Mouse (Mus musculus) stomach, embryonic 14.5 days (tissue): ENCODE results near the gene Vamp1. TPM values are rescaled to one million over a fixed set of nuclear protein-coding genes. Genes with fewer than 3 reads are reported as not detected.
"Not testable (repeated sequence)": the region's sequence is repeated elsewhere in the genome, so short reads cannot be mapped to it uniquely, and the experiment has no call there.

Experiments
- ATAC-seq: fragments of 200-750 bp; cut with Nextera tagmentation; 2 replicates; pipeline ENCODE4 v1.8.0; 2017; ENCODE audit warnings: low read depth, moderate TSS enrichment; ENCODE audit not compliant: insufficient number of reproducible peaks, insufficient read depth, low FRiP score
- H3K27ac ChIP-seq: fragments of 300-500 bp; sonication (generic); 2 replicates; pipeline ENCODE4 v1.5.1; 2014; ENCODE audit warnings: mild to moderate bottlenecking, low read length, moderate library complexity, mixed read lengths
- H3K27me3 ChIP-seq: fragments of 300-500 bp; sonication (generic); 2 replicates; pipeline ENCODE4 v1.6.1; 2014; ENCODE audit warnings: low read length, control low read depth, mixed read lengths; ENCODE audit not compliant: control insufficient read depth, insufficient read depth
- H3K36me3 ChIP-seq: fragments of 300-500 bp; sonication (generic); 2 replicates; pipeline ENCODE4 v1.6.1; 2014; ENCODE audit warnings: mild to moderate bottlenecking, control low read depth, low read length, moderate library complexity, mixed read lengths; ENCODE audit not compliant: control insufficient read depth, insufficient read depth
- H3K4me1 ChIP-seq: fragments of 300-500 bp; sonication (generic); 2 replicates; pipeline ENCODE4 v1.6.1; 2014; ENCODE audit warnings: low read length, control low read depth, mixed read lengths; ENCODE audit not compliant: control insufficient read depth, insufficient read depth
- H3K4me2 ChIP-seq: fragments of 300-500 bp; sonication (generic); replicated peaks from 2 replicates; pipeline ENCODE4 v1.6.1; 2014; ENCODE audit warnings: low read depth, low read length, control low read depth
- H3K4me3 ChIP-seq: fragments of 300-500 bp; sonication (generic); 2 replicates; pipeline ENCODE4 v1.5.1; 2014; ENCODE audit warnings: low read depth, low read length, control low read depth
- H3K9ac ChIP-seq: fragments of 300-500 bp; sonication (generic); replicated peaks from 2 replicates; pipeline ENCODE4 v1.6.1; 2014; ENCODE audit warnings: low read depth, mild to moderate bottlenecking, control low read depth, low read length, moderate library complexity, mixed read lengths
- H3K9me3 ChIP-seq: fragments of 300-500 bp; sonication (generic); 2 replicates; pipeline ENCODE4 v1.6.1; 2016; ENCODE audit warnings: low read depth, low read length, control low read depth; ENCODE audit not compliant: control insufficient read depth
- WGBS: fragments of 180-500 bp; shearing (Covaris S2); extraction: QIAGEN DNeasy Blood & Tissue Kit; methylation state at CpG from one replicate; pipeline ENCODE4 v1.1.7; 2014; 5-methylcytosine and 5-hydroxymethylcytosine counted together
- polyA plus RNA-seq: library from polyadenylated mRNA; unstranded; fragments of >200 nt; fragmentation: Nextera tagmentation; extraction: Ambion mirVana; gene quantifications from 2 replicates; pipeline ENCODE4 v1.2.1, GENCODE M21; 2014

The Vamp1 gene
- polyA plus RNA-seq, 1 experiment from 2014 or later = 3.4 TPM

DNA sequence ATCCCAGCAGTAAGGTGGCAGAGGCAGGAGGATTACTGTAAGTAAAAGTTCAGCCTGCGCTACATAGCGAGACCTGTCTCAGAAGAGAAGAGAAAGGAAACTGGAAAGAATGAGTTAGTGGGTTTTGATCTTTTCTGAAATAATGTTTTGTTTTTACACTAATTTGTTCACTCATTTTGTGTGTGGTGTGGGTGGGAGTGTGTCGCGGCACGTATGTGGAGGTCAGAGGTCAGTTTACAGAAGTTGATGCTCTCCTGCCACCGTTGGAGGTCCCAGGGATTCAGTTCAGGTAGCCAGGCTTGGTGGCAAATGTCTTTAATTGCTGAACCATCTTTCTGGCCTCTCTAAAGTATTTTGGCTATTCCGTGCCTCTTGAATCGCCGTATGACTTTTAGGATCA, 48.9 kb downstream of the Vamp1 start:
- H3K4me2 ChIP-seq = no peak overlapping the region
- H3K9ac ChIP-seq = no peak overlapping the region
- WGBS = 75% methylated on average over 9 of the region's 9 CpGs
- H3K4me3 ChIP-seq = no peak overlapping the region
- H3K27me3 ChIP-seq = no peaks in the 10 kb centered on the region
- ATAC-seq = no peak
- H3K4me1 ChIP-seq = no peaks in the 10 kb centered on the region
- no peak overlapping the region for H3K27ac ChIP-seq
- H3K36me3 ChIP-seq = no peaks in the 10 kb centered on the region
- no peaks in the 10 kb centered on the region for H3K9me3 ChIP-seq

DNA sequence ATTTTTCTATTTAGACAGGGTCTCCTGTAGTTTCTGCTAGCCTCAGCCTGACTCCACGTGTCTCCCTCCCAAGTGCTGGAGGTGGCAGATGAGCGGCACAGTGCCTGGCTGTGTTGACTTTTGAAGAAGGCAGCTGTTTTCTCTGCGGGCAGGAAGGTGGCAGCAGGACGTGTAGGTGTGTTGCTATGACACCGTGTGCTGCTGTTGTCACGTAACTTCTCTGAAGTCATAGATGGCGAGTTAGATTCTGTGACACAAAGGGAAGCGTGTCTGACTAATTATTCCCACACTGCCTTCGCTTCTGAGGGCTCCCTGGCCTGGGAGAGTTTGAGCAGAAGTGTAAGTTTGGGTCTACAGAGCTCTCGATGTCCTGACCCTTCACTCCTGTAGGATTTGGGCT, 49.9 kb downstream of the Vamp1 start:
- no peak for ATAC-seq
- Histone ChIP-seq H3K4me3 (no peak overlapping the region), H3K4me2 (no peak overlapping the region), H3K36me3 (no peaks in the 10 kb centered on the region), H3K27me3 (no peaks in the 10 kb centered on the region), H3K9me3 (no peaks in the 10 kb centered on the region), H3K27ac (no peak overlapping the region), H3K9ac (no peak overlapping the region), H3K4me1 (no peaks in the 10 kb centered on the region)
- 47% methylated on average over 10 of the region's 10 CpGs for WGBS

DNA sequence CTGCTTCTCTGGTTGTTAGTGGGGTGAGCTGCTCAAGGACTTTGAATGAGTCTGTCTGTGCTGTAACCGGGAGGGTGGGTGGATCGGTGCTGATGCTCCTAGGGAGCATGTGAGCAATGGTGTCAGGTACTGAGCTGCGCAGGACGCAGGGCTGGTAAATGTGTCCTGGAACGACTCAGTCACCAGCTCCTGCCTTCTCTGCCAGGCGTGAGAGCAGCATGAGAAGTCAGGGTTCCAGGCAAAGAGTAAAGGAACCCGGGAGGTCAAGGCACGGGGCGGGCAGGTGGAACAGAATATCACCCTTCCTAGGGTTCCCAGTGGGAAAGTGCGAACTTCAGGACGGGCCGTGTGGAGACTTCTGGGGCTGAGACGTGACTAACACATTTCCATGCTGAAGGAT, 50.7 kb downstream of the Vamp1 start:
- Histone ChIP-seq H3K27me3 (no peaks in the 10 kb centered on the region), H3K36me3 (no peaks in the 10 kb centered on the region), H3K4me2 (no peak overlapping the region), H3K9me3 (no peaks in the 10 kb centered on the region), H3K9ac (no peak overlapping the region), H3K4me3 (no peak overlapping the region), H3K4me1 (no peaks in the 10 kb centered on the region), H3K27ac (no peak overlapping the region)
- WGBS = 67% methylated on average over 13 of the region's 13 CpGs
- no peak for ATAC-seq

DNA sequence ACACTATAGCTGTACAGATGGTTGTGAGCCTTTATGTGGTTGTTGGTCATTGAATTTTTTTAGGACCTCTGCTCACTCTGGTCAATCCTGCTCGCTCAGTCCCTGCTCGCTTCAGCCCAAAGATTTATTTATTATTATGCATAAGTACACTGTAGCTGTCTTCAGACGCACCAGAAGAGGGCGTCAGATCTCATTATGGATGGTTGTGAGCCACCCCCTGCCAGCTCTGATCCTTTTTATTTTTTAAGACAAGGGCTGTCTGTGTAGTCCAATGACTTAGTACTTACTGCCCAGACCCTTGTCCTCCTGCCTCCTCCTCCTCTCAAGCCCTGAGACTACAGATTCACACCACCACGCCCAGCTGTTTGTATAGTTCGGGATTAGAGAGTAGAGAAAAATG, 51.2 kb downstream of the Vamp1 start:
- H3K4me1 ChIP-seq, H3K27ac ChIP-seq, H3K4me3 ChIP-seq, H3K9me3 ChIP-seq, ATAC-seq, H3K27me3 ChIP-seq, H3K36me3 ChIP-seq, H3K4me2 ChIP-seq, H3K9ac ChIP-seq: not testable (repeated sequence)
- WGBS = 60% methylated on average over 6 of the region's 6 CpGs

DNA sequence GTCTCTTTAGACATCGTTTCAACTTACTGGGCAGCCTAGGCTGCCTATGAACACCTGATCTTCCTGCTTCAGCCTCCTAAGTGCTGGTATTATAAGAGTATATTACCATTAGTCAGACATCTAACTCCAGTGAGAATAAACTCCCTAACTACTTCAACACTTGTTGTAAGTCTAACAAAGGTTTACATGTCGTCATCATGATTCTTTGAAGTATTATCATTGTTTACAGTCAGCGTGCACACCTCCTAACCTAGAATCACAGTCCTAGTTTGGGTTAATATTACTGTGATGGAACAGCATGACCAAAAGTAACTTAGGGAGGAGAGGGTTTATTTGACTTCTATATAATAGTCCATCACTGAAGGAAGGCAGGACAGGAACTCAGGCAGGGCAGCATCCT, 52.1 kb downstream of the Vamp1 start:
- Histone ChIP-seq H3K27ac (no peak overlapping the region), H3K4me1 (0 out of 2 replicates have a peak, but pooled peaks cover 3% of the 10 kb centered on the region), H3K9ac (no peak overlapping the region), H3K27me3 (no peaks in the 10 kb centered on the region), H3K9me3 (no peaks in the 10 kb centered on the region), H3K4me3 (no peak overlapping the region), H3K4me2 (no peak overlapping the region), H3K36me3 (no peaks in the 10 kb centered on the region)
- 68% methylated on average over 3 of the region's 3 CpGs for WGBS
- no peak for ATAC-seq

DNA sequence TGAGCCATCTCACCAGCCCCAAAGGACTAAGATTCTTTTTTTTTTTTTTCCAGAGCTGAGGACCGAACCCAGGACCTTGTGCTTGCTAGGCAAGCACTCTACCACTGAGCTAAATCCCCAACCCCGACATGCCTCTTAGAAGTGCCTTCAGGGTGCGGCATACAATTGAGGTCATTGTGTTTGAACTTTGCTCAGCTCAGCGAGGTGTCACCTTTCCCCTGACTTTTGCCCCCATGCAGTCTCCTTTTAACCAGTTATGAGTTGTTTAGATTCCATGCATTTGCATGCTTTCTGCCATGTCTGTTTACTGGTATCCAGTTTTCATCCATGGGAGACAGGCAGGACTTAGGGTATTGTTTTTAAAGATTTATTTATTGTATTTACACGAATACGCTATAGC, 53.4 kb downstream of the Vamp1 start:
- Histone ChIP-seq H3K4me1 (0 out of 2 replicates have a peak, but pooled peaks cover 3% of the 10 kb centered on the region), H3K27me3 (no peaks in the 10 kb centered on the region), H3K9ac (no peak overlapping the region), H3K4me3 (no peak overlapping the region), H3K4me2 (no peak overlapping the region), H3K27ac (no peak overlapping the region), H3K36me3 (no peaks in the 10 kb centered on the region), H3K9me3 (no peaks in the 10 kb centered on the region)
- WGBS = 47% methylated on average over 6 of the region's 6 CpGs
- no peak for ATAC-seq

DNA sequence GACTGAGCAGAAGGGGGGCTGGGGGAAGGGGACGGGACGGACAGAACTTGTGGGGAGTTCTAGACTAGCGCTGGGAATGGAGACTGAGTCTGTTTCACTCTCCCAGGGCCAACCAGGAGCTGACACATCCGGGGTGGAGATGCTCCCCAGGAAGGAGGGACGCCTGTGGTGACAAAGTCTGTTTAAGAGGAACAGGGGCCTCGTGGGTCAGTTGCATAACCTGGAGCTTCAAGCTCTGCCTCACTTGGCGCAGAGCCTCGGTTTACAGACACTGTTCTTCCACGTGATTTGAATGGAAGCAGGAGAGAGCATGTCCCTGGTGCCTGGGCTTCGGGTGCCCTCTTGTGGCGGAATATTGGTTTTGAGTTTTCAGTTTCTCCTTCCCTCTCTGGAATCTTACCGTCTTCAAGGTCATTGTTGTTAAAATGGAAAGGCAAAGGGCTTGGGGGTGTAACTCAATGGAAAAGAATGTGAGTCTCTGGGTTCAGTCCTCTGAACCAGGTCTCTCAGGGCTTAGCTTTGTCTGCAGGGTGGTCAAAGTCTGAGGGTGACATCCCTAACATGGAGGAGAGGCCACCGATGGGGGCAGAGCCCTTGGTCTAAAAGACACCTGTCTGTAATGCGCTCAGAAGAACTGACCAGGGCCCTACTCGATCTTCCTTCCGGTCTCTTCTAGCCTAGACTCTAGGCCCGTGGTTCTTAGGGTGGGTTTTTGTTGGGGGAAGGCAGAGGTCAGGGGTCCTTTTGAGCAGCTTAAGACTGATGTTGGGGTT, 56.3 kb downstream of the Vamp1 start:
- Histone ChIP-seq H3K4me2 (peak overlapping the region; percentile 39), H3K9ac (no peak overlapping the region), H3K27ac (no peak overlapping the region), H3K36me3 (no peaks in the 10 kb centered on the region), H3K27me3 (no peaks in the 10 kb centered on the region), H3K4me3 (no peak overlapping the region), H3K4me1 (0 out of 2 replicates have a peak, but pooled peaks cover 3% of the 10 kb centered on the region), H3K9me3 (no peaks in the 10 kb centered on the region)
- 17% methylated on average over 17 of the region's 17 CpGs for WGBS
- ATAC-seq = peak; percentile 83

DNA sequence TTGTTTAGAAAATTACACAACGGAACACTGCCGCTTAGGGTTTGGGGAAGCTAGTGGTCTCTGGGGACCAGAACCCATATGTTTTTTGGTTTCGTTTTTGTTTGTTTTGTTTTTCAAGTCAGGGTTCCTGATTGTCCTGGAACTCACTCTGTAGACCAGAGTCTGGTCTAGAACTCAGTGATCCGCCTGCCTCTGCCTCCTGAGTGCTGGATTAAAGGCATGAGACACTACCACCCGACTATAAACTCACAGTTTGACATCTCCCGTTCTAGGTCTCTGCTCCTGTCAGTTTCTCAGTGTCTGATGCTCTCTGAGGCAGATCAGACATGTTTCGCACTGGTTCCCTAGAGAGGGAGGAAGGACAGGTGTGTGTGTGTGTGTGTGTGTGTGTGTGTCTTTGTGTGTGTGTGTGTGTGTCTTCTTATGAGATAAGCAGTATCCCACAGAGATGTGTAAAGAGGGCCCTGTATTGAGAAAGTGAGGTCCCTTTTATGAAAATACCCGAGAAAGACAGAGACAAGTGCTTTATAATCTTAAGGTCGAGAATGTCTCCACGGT, 57.0 kb downstream of the Vamp1 start:
- WGBS = 78% methylated on average over 10 of the region's 10 CpGs
- Histone ChIP-seq H3K27me3 (no peaks in the 10 kb centered on the region), H3K4me1 (0 out of 2 replicates have a peak, but pooled peaks cover 3% of the 10 kb centered on the region)

More for the DNA sequence above, 57.0 kb downstream of the Vamp1 start:
- Histone ChIP-seq H3K9me3 (no peaks in the 10 kb centered on the region), H3K27ac (no peak overlapping the region), H3K4me2 (no peak overlapping the region), H3K36me3 (no peaks in the 10 kb centered on the region), H3K9ac (no peak overlapping the region), H3K4me3 (no peak overlapping the region)
- no peak for ATAC-seq
